Mouse (Mus musculus) gastrocnemius, postnatal 36 days (tissue): ENCODE results near the gene Gpsm3. TPM values are rescaled to one million over a fixed set of nuclear protein-coding genes. Genes with fewer than 3 reads are reported as not detected.

Experiments
- DNase-seq, 2 experiments: peaks; one replicate each; pipeline ENCODE4 v3.0.0; 2022
- intact Hi-C: fragments of 180-260 bp; cut with DNase I; formaldehyde crosslinking; loops from one replicate; pipeline ENCODE4 v1.15.1; 2025
- total RNA-seq, 2 experiments: library from RNA; stranded (reverse); gene quantifications; 2 replicates each; pipeline ENCODE4 v1.2.3; 2021

Gpsm3 gene
- total RNA-seq, 2 experiments from 2014 or later: 1.9 to 2.8 TPM

DNA sequence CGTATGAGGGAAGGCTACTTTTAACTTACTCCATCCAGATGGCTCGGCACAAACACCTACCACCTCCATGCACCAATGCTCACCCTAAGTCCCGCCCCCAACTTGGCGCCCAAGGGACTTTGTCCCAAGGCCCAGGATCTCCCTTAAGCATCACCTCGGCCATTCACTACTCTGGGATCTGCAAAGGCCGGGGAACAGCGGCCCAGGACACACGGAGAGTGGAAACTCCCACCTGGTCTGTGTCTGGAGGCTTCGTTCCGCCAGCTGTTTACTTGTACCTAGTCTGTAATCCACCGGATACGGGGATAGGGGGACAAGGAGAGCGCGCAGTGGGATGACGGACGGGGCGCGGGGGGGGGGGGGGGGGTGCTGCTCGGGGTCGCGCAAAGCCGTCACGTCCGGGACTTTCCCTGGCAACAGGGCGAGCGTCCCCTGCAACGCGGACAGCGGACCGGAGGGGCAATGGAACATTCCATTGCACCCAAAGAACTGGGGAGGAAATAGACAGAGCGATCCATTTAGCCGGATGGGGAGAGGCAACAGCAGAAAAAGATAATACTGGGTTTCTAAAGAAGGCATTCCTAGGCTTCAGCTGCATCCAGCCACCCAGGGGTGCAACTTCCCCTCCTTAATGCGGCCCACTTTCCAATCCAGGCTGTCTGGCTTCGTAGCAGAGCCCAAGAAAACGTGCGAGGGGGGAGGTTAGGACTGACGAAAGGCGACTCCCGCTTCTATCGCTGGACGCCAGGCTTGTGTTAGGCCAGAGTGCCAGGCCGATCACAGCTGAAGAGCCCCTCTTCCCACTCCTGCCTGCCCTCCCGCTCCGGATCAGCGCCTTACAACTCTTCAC is 37.7 kb downstream of the Gpsm3 start:
- peak; percentile 75 to 79 for DNase-seq
- intact Hi-C loops: no loop called here

DNA sequence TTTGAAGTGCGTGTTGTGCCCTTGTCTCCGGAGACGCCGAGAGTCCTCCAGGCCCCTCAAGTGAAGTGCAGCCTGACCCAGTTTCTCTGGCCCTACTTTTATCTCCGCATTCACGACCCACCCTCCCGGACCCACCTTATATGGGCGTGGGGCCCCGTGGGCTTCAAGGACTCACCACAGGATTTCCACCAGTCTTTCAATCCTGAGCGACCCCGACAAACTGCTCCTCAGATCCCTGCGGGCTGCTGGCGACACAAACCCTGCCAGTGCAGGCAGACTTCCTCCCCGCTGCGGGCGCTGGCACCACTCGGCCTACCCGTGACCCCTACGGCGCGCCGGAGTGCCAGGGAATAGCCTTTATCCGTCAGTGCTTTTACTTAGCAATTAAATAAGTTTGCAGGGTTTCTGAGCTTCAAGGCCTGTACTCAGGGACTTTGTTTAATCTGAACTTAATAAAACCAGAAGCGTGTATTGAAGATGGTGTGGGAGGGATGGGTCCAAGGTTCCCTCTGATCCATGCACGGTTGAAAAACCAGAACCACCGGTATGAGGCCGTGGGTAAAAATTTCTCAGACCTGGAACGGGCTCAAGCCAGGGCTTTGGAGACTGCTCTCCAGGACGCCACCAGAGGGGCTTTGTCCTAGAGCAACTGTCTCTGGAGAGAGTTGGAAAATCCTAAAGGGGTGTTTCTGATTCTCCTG is 38.5 kb downstream of the Gpsm3 start, which contains the start of gene Ppt2:
Gene Ppt2 (minus strand): TSS at position 568 of the 701 bp plus-strand sequence.
- peak; percentile 32 to 55 for DNase-seq
- intact Hi-C loops: no loop called here

GRCm38 (mm10) chr17:34628644-34628967 is 39.0 kb downstream of the Gpsm3 start:
- DNase-seq: no peak
- intact Hi-C loops: no loop called here

DNA sequence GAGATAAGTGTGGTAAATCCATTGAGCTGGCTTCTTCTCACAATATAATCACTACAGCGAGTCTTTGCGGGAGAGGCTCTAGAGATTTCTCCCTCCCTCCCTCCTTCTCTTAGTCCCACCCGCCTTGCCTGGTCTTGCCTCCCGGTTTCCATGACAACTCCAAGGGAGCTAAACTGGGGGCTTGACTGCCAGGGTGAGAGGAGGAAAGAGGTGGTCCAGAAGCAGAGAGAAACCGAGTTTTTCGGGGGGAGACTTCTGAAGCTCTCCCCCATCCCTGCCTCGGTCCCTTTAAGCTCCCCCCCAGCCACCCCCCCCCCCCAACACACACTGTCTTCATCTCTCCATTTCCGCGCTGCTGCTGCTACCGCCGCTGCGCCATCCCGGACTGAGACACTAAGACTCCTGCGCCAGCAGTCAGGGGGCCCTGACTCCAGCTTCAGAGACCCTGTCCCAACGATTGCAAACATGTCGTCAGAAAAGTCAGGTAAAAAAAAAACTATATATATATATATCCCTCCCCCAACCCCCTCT is 39.7 kb downstream of the Gpsm3 start, which contains the start of gene Prrt1:
Gene Prrt1 (plus strand): TSS at position 313 of the 531 bp plus-strand sequence.
- intact Hi-C loops: no loop called here

GRCm38 (mm10) chr17:34629796-34630603 is 40.4 kb downstream of the Gpsm3 start:
- intact Hi-C loops: no loop called here
- DNase-seq: no peak

More for the DNA sequence above, 39.7 kb downstream of the Gpsm3 start, which contains the start of gene Prrt1:
- DNase-seq: no peak

DNA sequence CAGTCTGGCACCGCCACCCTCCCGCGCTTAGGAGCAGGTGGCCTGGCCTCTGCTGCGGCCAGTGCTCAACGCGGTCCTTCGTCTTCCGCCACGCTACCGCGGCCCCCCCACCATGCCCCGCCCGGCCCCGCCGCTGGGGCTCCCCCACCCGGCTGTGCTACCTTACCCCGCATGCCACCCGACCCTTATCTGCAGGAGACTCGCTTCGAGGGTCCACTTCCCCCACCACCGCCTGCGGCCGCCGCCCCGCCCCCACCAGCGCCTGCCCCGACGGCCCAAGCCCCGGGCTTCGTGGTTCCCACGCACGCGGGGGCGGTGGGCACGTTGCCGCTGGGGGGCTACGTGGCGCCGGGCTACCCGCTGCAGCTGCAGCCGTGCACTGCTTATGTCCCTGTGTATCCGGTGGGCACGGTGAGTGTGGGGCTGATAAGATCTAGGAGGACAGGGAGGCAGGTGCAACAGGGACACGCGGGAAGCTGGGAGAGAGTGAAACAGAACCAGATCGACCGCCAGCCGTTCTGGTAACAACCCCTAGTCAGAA is 41.2 kb downstream of the Gpsm3 start:
- DNase-seq: no peak
- intact Hi-C loops: no loop called here

DNA sequence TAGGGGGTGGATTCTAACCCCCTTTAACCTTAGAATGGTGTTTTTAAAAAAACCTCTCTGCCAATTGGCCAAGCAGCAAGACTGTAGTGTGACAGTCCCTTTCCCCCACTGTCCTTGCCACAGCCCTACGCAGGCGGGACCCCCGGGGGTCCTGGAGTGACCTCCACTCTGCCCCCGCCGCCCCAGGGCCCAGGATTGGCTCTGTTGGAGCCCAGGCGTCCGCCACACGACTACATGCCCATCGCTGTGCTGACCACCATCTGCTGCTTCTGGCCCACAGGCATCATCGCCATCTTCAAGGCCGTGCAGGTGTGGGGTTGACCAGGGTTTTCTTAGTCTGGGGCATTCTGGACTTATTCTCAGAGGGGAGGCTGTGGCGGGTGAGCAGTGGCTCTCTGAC is 42.0 kb downstream of the Gpsm3 start:
- intact Hi-C loops: no loop called here
- no peak for DNase-seq

DNA sequence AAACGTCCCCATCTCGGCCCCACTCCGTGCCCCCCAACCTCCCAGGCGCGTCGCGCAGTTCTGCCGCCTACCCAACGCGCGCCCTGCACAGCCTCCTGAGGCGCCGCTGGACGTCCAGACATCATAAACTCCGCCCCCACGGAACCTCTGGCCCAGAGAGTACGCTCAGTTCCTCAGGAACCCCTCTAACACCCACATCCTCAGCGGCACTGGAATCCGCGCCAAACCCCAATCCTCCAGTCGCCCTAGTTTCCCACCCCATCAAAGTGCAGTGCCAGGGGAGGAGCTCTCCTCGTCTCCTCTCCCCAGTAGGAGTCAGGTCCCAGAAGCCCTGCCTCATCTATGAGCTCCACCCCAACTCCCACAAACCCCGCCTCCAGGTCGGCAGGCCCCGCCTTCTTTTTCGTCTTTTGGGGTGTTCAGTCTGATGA is 42.7 kb downstream of the Gpsm3 start:
- DNase-seq: peak; percentile 66 to 77
- intact Hi-C loops: no loop called here

DNA sequence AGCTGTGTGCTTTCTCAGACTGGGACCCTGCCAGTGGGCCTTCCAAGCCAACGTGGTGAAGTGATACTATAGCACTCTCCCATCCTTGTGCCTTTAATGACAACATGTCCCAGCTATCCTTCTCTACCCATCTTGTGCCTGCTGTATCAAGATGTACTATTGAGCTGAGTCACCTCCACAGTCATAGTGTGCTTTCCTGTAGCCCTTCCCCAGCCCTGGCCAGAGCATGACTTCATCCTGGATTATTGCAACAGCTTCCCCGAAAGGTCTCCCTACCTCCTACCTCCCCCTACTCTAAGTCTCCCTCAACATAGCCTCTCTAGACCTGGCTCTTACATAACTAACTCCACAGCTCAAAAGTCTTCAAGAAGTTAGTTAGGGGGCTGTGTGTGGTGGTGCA is 46.1 kb downstream of the Gpsm3 start:
- no peak for DNase-seq
- intact Hi-C loops: no loop called here

GRCm38 (mm10) chr17:34637459-34637858 is 47.9 kb downstream of the Gpsm3 start:
- intact Hi-C loops: no loop called here
- DNase-seq: no peak

DNA sequence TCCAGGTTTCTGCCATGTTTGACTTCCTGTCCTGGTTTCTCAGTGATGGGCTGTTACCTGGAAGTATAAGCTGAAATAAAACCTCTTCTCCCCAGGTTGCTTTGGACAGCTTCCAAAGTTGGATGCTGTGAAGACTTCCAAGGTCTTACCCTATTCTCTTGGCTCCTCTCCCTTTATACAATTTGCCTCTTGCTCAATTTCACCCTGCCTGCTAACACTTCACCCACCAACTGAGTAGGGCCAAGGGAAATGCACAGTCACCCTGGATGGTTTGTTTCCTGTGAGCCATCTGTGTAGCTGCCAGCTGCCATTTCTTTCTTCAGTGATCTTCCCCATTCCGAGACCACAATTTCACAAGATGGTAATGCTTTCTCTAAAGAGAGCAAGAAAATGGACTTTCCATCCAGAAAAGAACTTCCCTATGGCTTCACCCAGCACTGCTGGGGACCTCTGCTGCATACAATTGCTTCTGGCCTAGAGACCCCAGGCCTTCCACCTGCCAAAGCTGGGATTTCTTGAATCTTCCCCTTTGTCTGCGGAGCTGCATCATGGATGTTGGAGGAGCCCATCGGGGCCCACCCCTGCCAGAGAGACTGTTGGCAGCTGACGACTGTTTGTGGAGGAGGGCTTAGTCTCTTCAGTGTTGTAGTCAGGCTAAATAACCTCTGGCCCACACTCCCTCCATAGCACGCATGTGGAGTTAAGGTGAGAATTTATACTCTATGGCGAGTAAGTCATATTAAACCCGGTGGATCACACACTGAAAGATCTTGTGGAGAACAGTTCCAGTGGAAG is 50.1 kb downstream of the Gpsm3 start:
- intact Hi-C loops: loop anchor here (10.0 kb wide), 1 partner anchor 195 kb away; the partner anchor contains the start of genes Dxo and Stk19
- DNase-seq: no peak

GRCm38 (mm10) chr17:34640778-34641601 is 51.4 kb downstream of the Gpsm3 start:
- DNase-seq: no peak
- intact Hi-C loops: loop anchor here (10.0 kb wide), 1 partner anchor 194 kb away; the partner anchor contains the start of genes Dxo and Stk19

Other genes starting within 250 kb of the Gpsm3 start
- gene Btnl2, start 235.0 kb upstream of the Gpsm3 start, total RNA-seq: under 1 TPM; 0.13 to 0.25 TPM
- not detected for gene Btnl1, start 212.7 kb upstream of the Gpsm3 start, total RNA-seq
- gene BC051142, start 191.0 kb upstream of the Gpsm3 start, total RNA-seq: not detected
- gene Btnl4, start 112.5 kb upstream of the Gpsm3 start, total RNA-seq: not detected
- not detected for gene Btnl6, start 72.5 kb upstream of the Gpsm3 start, total RNA-seq
- 10 to 100 TPM; 11.0 to 14.0 TPM for gene Notch4, start 25.5 kb upstream of the Gpsm3 start, total RNA-seq
- gene Pbx2, start 1.5 kb downstream of the Gpsm3 start, total RNA-seq: 10 to 100 TPM; 12.1 to 13.9 TPM
- under 1 TPM in 1 of 2 experiments, not detected in 1; 0.28 TPM for gene Ager, start 8.1 kb downstream of the Gpsm3 start, total RNA-seq
- 10 to 100 TPM; 17.3 to 18.0 TPM for gene Rnf5, start 13.9 kb downstream of the Gpsm3 start, total RNA-seq
- gene Agpat1, start 14.5 kb downstream of the Gpsm3 start, total RNA-seq: 10 to 100 TPM; 61.5 to 63.2 TPM
- 1 to 10 TPM; 1.3 to 2.6 TPM for gene Egfl8, start 26.2 kb downstream of the Gpsm3 start, total RNA-seq
- gene Ppt2, start 38.7 kb downstream of the Gpsm3 start, total RNA-seq: 10 to 100 TPM; 36.2 to 40.0 TPM
- gene Prrt1, start 39.7 kb downstream of the Gpsm3 start, total RNA-seq: 1 to 10 TPM in 1 of 2 experiments, under 1 TPM in 1; 0.35 to 1.5 TPM
- 1 to 10 TPM; 6.0 to 8.2 TPM for gene Fkbpl, start 55.0 kb downstream of the Gpsm3 start, total RNA-seq
- gene Atf6b, start 57.3 kb downstream of the Gpsm3 start, total RNA-seq: 1 to 10 TPM; 5.7 to 6.6 TPM
- 10 to 100 TPM; 33.8 to 37.0 TPM for gene Tnxb, start 80.7 kb downstream of the Gpsm3 start, total RNA-seq
- gene C4b, start 154.1 kb downstream of the Gpsm3 start, total RNA-seq: 1 to 10 TPM; 3.6 to 6.3 TPM
- gene Cyp21a1, start 214.8 kb downstream of the Gpsm3 start, total RNA-seq: not detected
- gene Stk19, start 247.1 kb downstream of the Gpsm3 start, total RNA-seq: 1 to 10 TPM; 5.8 to 8.7 TPM
- 1 to 10 TPM; 6.5 to 9.1 TPM for gene Dxo, start 247.2 kb downstream of the Gpsm3 start, total RNA-seq